Mouse (Mus musculus) embryonic facial prominence, embryonic 12.5 days (tissue): ENCODE results near the gene Pdlim7. TPM values are rescaled to one million over a fixed set of nuclear protein-coding genes. Genes with fewer than 3 reads are reported as not detected.

ENCODE experiments used
- ATAC-seq: fragments of 200-750 bp; cut with Nextera tagmentation; 2 replicates; pipeline ENCODE4 v1.8.0; 2017; ENCODE audit not compliant: insufficient number of reproducible peaks, insufficient read depth, low FRiP score, low TSS enrichment
- H3K27ac ChIP-seq: fragments of 300-500 bp; sonication (generic); 2 replicates; pipeline ENCODE4 v1.5.1; 2016; ENCODE audit warnings: mild to moderate bottlenecking
- H3K27me3 ChIP-seq: fragments of 300-500 bp; sonication (generic); 2 replicates; pipeline ENCODE4 v1.6.1; 2016; ENCODE audit warnings: mild to moderate bottlenecking, moderate library complexity
- H3K36me3 ChIP-seq: fragments of 300-500 bp; sonication (generic); 2 replicates; pipeline ENCODE4 v1.6.1; 2016; ENCODE audit warnings: mild to moderate bottlenecking
- H3K4me1 ChIP-seq: fragments of 300-500 bp; sonication (generic); 2 replicates; pipeline ENCODE4 v1.6.1; 2016
- H3K4me2 ChIP-seq: fragments of 300-500 bp; sonication (generic); replicated peaks from 2 replicates; pipeline ENCODE4 v1.6.1; 2016; ENCODE audit warnings: mild to moderate bottlenecking, moderate library complexity
- H3K4me3 ChIP-seq: fragments of 300-500 bp; sonication (generic); 2 replicates; pipeline ENCODE4 v1.5.1; 2016; ENCODE audit warnings: mild to moderate bottlenecking
- H3K9ac ChIP-seq: fragments of 300-500 bp; sonication (generic); 2 replicates; pipeline ENCODE4 v1.6.1; 2016; ENCODE audit warnings: mild to moderate bottlenecking, moderate library complexity
- H3K9me3 ChIP-seq: fragments of 300-500 bp; sonication (generic); 2 replicates; pipeline ENCODE4 v1.6.1; 2016; ENCODE audit warnings: mild to moderate bottlenecking, moderate library complexity
- WGBS: fragments of 180-500 bp; shearing (Covaris S2); methylation state at CpG from one replicate; pipeline ENCODE4 v1.1.7; 2016; 5-methylcytosine and 5-hydroxymethylcytosine counted together
- microRNA-seq: library from miRNA; unstranded; fragments of <30 nt; microRNA quantifications from one replicate; pipeline ENCODE4, GENCODE M21; 2017
- polyA plus RNA-seq: library from polyadenylated mRNA; unstranded; fragments of >200 nt; fragmentation: Nextera tagmentation; extraction: Ambion mirVana; gene quantifications from 2 replicates; pipeline ENCODE4 v1.2.1, GENCODE M21; 2016

Pdlim7 gene
- polyA plus RNA-seq, 1 experiment from 2014 or later, result 172 TPM

GRCm38 (mm10) chr13:55450511-55450980, 62.9 kb downstream of the Pdlim7 start:
- Histone ChIP-seq H3K4me2 (no peak overlapping the region), H3K4me1 (peaks cover 22% of the 10 kb centered on the region), H3K27ac (no peak overlapping the region), H3K36me3 (peaks cover 64% of the 10 kb centered on the region), H3K4me3 (no peak overlapping the region), H3K27me3 (no peaks in the 10 kb centered on the region), H3K9ac (no peak overlapping the region), H3K9me3 (no peaks in the 10 kb centered on the region)
- no peak for ATAC-seq
- 92% methylated on average over 11 of the region's 11 CpGs for WGBS

GRCm38 (mm10) chr13:55449679-55450441, 63.6 kb downstream of the Pdlim7 start:
- H3K9me3 ChIP-seq, result no peaks in the 10 kb centered on the region
- H3K9ac ChIP-seq, result no peak overlapping the region
- H3K4me2 ChIP-seq, result no peak overlapping the region
- H3K4me3 ChIP-seq, result no peak overlapping the region
- ATAC-seq, result no peak
- H3K27me3 ChIP-seq, result no peaks in the 10 kb centered on the region
- 93% methylated on average over 17 of the region's 17 CpGs for WGBS
- H3K4me1 ChIP-seq, result peaks cover 22% of the 10 kb centered on the region
- H3K27ac ChIP-seq, result no peak overlapping the region
- H3K36me3 ChIP-seq, result peaks cover 57% of the 10 kb centered on the region

GRCm38 (mm10) chr13:55449205-55449604, 64.3 kb downstream of the Pdlim7 start:
- Histone ChIP-seq H3K27ac (no peak overlapping the region), H3K27me3 (no peaks in the 10 kb centered on the region), H3K9me3 (no peaks in the 10 kb centered on the region), H3K9ac (no peak overlapping the region), H3K4me2 (no peak overlapping the region), H3K4me3 (no peak overlapping the region), H3K4me1 (peaks cover 22% of the 10 kb centered on the region), H3K36me3 (peaks cover 51% of the 10 kb centered on the region)
- 93% methylated on average over 9 of the region's 9 CpGs for WGBS
- ATAC-seq, result no peak

- no peak for ATAC-seq
- H3K27ac ChIP-seq, result no peak overlapping the region
- H3K9me3 ChIP-seq, result no peaks in the 10 kb centered on the region
- H3K4me2 ChIP-seq, result no peak overlapping the region
- H3K9ac ChIP-seq, result no peak overlapping the region
- H3K36me3 ChIP-seq, result peaks cover 41% of the 10 kb centered on the region
- H3K4me1 ChIP-seq, result peaks cover 22% of the 10 kb centered on the region
- no peak overlapping the region for H3K4me3 ChIP-seq
- 88% methylated on average over 5 of the region's 5 CpGs for WGBS
- no peaks in the 10 kb centered on the region for H3K27me3 ChIP-seq
These were observed 65.3 kb downstream of the Pdlim7 start for GRCm38 (mm10) chr13:55448131-55448530.

GRCm38 (mm10) chr13:55447543-55447943, 65.9 kb downstream of the Pdlim7 start:
- H3K9me3 ChIP-seq, result no peaks in the 10 kb centered on the region
- no peak overlapping the region for H3K4me2 ChIP-seq
- peak overlapping the region; percentile 24; the same call in 1 of the 2 replicates for H3K9ac ChIP-seq
- ATAC-seq, result no peak
- H3K4me3 ChIP-seq, result no peak overlapping the region
- 35% methylated on average over 3 of the region's 3 CpGs for WGBS
- H3K27ac ChIP-seq, result no peak overlapping the region
- H3K36me3 ChIP-seq, result peaks cover 36% of the 10 kb centered on the region
- no peaks in the 10 kb centered on the region for H3K27me3 ChIP-seq
- peaks cover 22% of the 10 kb centered on the region for H3K4me1 ChIP-seq

- peak overlapping the region; percentile 79 for H3K4me2 ChIP-seq
- H3K4me3 ChIP-seq, result peak overlapping the region; percentile 72
- peaks cover 26% of the 10 kb centered on the region for H3K36me3 ChIP-seq
- H3K27ac ChIP-seq, result no peak overlapping the region
- no peaks in the 10 kb centered on the region for H3K27me3 ChIP-seq
- ATAC-seq, result no peak
- H3K9me3 ChIP-seq, result no peaks in the 10 kb centered on the region
- WGBS, result 74% methylated on average over 6 of the region's 6 CpGs
- peaks cover 22% of the 10 kb centered on the region for H3K4me1 ChIP-seq
- H3K9ac ChIP-seq, result peak overlapping the region; percentile 95; the same call in 1 of the 2 replicates
These were observed 66.9 kb downstream of the Pdlim7 start for GRCm38 (mm10) chr13:55446483-55447105.

Small RNA genes within 50 kb of the gene (microRNA-seq; reads per million reads assigned to microRNA genes)
- gene Mir6943 (not detected), gene Mir6944 (71.9 reads per million, percentile 47 among the genes with 10 or more reads in this experiment), gene Mir6945 (1.3 reads per million)

Other genes starting within 250 kb of the Pdlim7 start
- gene Prelid1, start 193.2 kb downstream of the Pdlim7 start, polyA plus RNA-seq, result 368 and 376 TPM in 2 replicates
- 108 and 118 TPM in 2 replicates for gene Rab24, start 191.7 kb downstream of the Pdlim7 start, polyA plus RNA-seq
- 32.2 and 37.6 TPM in 2 replicates for gene Mxd3, start 183.9 kb downstream of the Pdlim7 start, polyA plus RNA-seq
- 98.3 and 100 TPM in 2 replicates for gene Lman2, start 150.9 kb downstream of the Pdlim7 start, polyA plus RNA-seq
- gene Rgs14, start 143.9 kb downstream of the Pdlim7 start, polyA plus RNA-seq, result 0.61 and 1.2 TPM in 2 replicates
- not detected in 2 replicates for gene Slc34a1, start 115.5 kb downstream of the Pdlim7 start, polyA plus RNA-seq
- gene Pfn3, start 98.4 kb downstream of the Pdlim7 start, polyA plus RNA-seq, result not detected in 2 replicates
- gene F12, start 86.9 kb downstream of the Pdlim7 start, polyA plus RNA-seq, result 0.08 and 0.11 TPM in 2 replicates
- 68.3 and 73.0 TPM in 2 replicates for gene Grk6, start 68.6 kb downstream of the Pdlim7 start, polyA plus RNA-seq
- gene Prr7, start 49.4 kb downstream of the Pdlim7 start, polyA plus RNA-seq, result 1.1 and 1.3 TPM in 2 replicates
- gene Dbn1, start 25.6 kb downstream of the Pdlim7 start, polyA plus RNA-seq, result 383 and 387 TPM in 2 replicates
- 2.5 and 3.0 TPM in 2 replicates for gene Dok3, start 15.6 kb upstream of the Pdlim7 start, polyA plus RNA-seq
- gene Ddx41, start 23.0 kb upstream of the Pdlim7 start, polyA plus RNA-seq, result 78.5 and 80.3 TPM in 2 replicates
- gene Fam193b, start 57.4 kb upstream of the Pdlim7 start, polyA plus RNA-seq, result 59.5 and 65.6 TPM in 2 replicates
- gene Tmed9, start 60.1 kb upstream of the Pdlim7 start, polyA plus RNA-seq, result 120 and 127 TPM in 2 replicates
- 35.3 and 38.9 TPM in 2 replicates for gene B4galt7, start 86.2 kb upstream of the Pdlim7 start, polyA plus RNA-seq
- gene Caml, start 109.3 kb upstream of the Pdlim7 start, polyA plus RNA-seq, result 67.0 and 69.7 TPM in 2 replicates
- 42.4 and 45.6 TPM in 2 replicates for gene Ddx46, start 121.4 kb upstream of the Pdlim7 start, polyA plus RNA-seq
- gene B230219D22Rik, start 179.4 kb upstream of the Pdlim7 start, polyA plus RNA-seq, result 83.6 and 83.9 TPM in 2 replicates
- 99.8 and 103 TPM in 2 replicates for gene Txndc15, start 201.0 kb upstream of the Pdlim7 start, polyA plus RNA-seq
- 56.6 TPM in 2 replicates for gene Pcbd2, start 213.7 kb upstream of the Pdlim7 start, polyA plus RNA-seq